Mouse (Mus musculus) lung, embryonic 14.5 days (tissue): Measurements from ENCODE around the gene H1f0. TPM values are rescaled to one million over a fixed set of nuclear protein-coding genes. Genes with fewer than 3 reads are reported as not detected.

Source experiments
- ATAC-seq: fragments of 200-750 bp; cut with Nextera tagmentation; 2 replicates; pipeline ENCODE4 v1.8.0; 2017; ENCODE audit warnings: mild to moderate bottlenecking, moderate TSS enrichment, moderate library complexity; ENCODE audit not compliant: insufficient read depth
- DNase-seq: peaks from one replicate; pipeline ENCODE4 v3.0.0-alpha.2; 2015
- H3K27ac ChIP-seq: fragments of 300-500 bp; sonication (generic); 2 replicates; pipeline ENCODE4 v1.5.1; 2014; ENCODE audit warnings: low read depth, mild to moderate bottlenecking, moderate library complexity
- H3K27me3 ChIP-seq: fragments of 300-500 bp; sonication (generic); 2 replicates; pipeline ENCODE4 v1.6.1; 2014; ENCODE audit warnings: low read length, control low read depth; ENCODE audit not compliant: insufficient read depth
- H3K36me3 ChIP-seq: fragments of 300-500 bp; sonication (generic); 2 replicates; pipeline ENCODE4 v1.6.1; 2014; ENCODE audit warnings: control low read depth; ENCODE audit not compliant: insufficient read depth
- H3K4me1 ChIP-seq: fragments of 300-500 bp; sonication (generic); 2 replicates; pipeline ENCODE4 v1.6.1; 2014; ENCODE audit warnings: antibody characterized with exemption, control low read depth; ENCODE audit not compliant: insufficient read depth
- H3K4me2 ChIP-seq: fragments of 300-500 bp; sonication (generic); 2 replicates; pipeline ENCODE4 v1.6.1; 2014; ENCODE audit warnings: mild to moderate bottlenecking
- H3K4me3 ChIP-seq: fragments of 300-500 bp; sonication (generic); 2 replicates; pipeline ENCODE4 v1.5.1; 2014; ENCODE audit warnings: low read depth, low read length
- H3K9ac ChIP-seq: fragments of 300-500 bp; sonication (generic); 2 replicates; pipeline ENCODE4 v1.6.1; 2014
- H3K9me3 ChIP-seq: fragments of 300-500 bp; sonication (generic); 2 replicates; pipeline ENCODE4 v1.6.1; 2016; ENCODE audit warnings: low read depth, low read length, control low read depth
- CTCF ChIP-seq: IDR thresholded peaks from 2 replicates; pipeline ENCODE4 v1.5.1; 2016; ENCODE audit warnings: antibody characterized with exemption, low read depth
- WGBS: fragments of 180-500 bp; shearing (Covaris S2); extraction: QIAGEN DNeasy Blood & Tissue Kit; methylation state at CpG from one replicate; pipeline ENCODE4 v1.1.7; 2014; 5-methylcytosine and 5-hydroxymethylcytosine counted together
- polyA plus RNA-seq: library from polyadenylated mRNA; unstranded; fragments of >200 nt; fragmentation: Nextera tagmentation; extraction: Ambion mirVana; gene quantifications from 2 replicates; pipeline ENCODE4 v1.2.1, GENCODE M21; 2014

H1f0 gene
- polyA plus RNA-seq, 1 experiment from 2014 or later = 201 TPM

- H3K4me1 ChIP-seq = no peaks in the 10 kb centered on the region
- no peak for DNase-seq
- no peak overlapping the region for H3K4me2 ChIP-seq
- no peaks in the 10 kb centered on the region for H3K9me3 ChIP-seq
- H3K36me3 ChIP-seq = peaks cover 76% of the 10 kb centered on the region
- no peak overlapping the region for H3K4me3 ChIP-seq
- no peak overlapping the region for H3K27ac ChIP-seq
- WGBS = 95% methylated on average over 4 of the region's 4 CpGs
- TF ChIP-seq CTCF = no peak
- H3K27me3 ChIP-seq = no peaks in the 10 kb centered on the region
- no peak overlapping the region for H3K9ac ChIP-seq
- ATAC-seq = no peak
These were observed 32.3 kb upstream of the H1f0 start for GRCm38 (mm10) chr15:78995916-78996315.

GRCm38 (mm10) chr15:78996663-78997062 is 31.6 kb upstream of the H1f0 start:
- Histone ChIP-seq H3K4me1 (no peaks in the 10 kb centered on the region), H3K36me3 (peaks cover 76% of the 10 kb centered on the region), H3K4me3 (no peak overlapping the region), H3K27ac (no peak overlapping the region), H3K27me3 (no peaks in the 10 kb centered on the region), H3K4me2 (no peak overlapping the region), H3K9me3 (no peaks in the 10 kb centered on the region), H3K9ac (no peak overlapping the region)
- DNase-seq (no peak), ATAC-seq (no peak)
- 85% methylated on average over 3 of the region's 3 CpGs for WGBS
- TF ChIP-seq CTCF = no peak

GRCm38 (mm10) chr15:78998348-78998747 is 29.9 kb upstream of the H1f0 start:
- ATAC-seq (no peak), DNase-seq (no peak)
- Histone ChIP-seq H3K4me2 (no peak overlapping the region), H3K9me3 (no peaks in the 10 kb centered on the region), H3K36me3 (peaks cover 76% of the 10 kb centered on the region), H3K27me3 (no peaks in the 10 kb centered on the region), H3K27ac (no peak overlapping the region), H3K9ac (no peak overlapping the region), H3K4me1 (no peaks in the 10 kb centered on the region), H3K4me3 (no peak overlapping the region)
- 58% methylated on average over 8 of the region's 8 CpGs for WGBS
- TF ChIP-seq CTCF = no peak

GRCm38 (mm10) chr15:78999586-78999985 is 28.7 kb upstream of the H1f0 start:
- H3K36me3 ChIP-seq = peaks cover 76% of the 10 kb centered on the region
- no peak overlapping the region for H3K9ac ChIP-seq
- H3K27me3 ChIP-seq = no peaks in the 10 kb centered on the region
- H3K4me1 ChIP-seq = no peaks in the 10 kb centered on the region
- no peak overlapping the region for H3K4me2 ChIP-seq
- TF ChIP-seq CTCF = no peak
- no peaks in the 10 kb centered on the region for H3K9me3 ChIP-seq
- H3K4me3 ChIP-seq = no peak overlapping the region
- no peak for DNase-seq
- 78% methylated on average over 11 of the region's 11 CpGs for WGBS
- H3K27ac ChIP-seq = no peak overlapping the region
- no peak for ATAC-seq

- 80% methylated on average over 7 of the region's 7 CpGs for WGBS
- Histone ChIP-seq H3K4me1 (no peaks in the 10 kb centered on the region), H3K9ac (no peak overlapping the region), H3K9me3 (no peaks in the 10 kb centered on the region), H3K27ac (no peak overlapping the region), H3K4me2 (no peak overlapping the region), H3K4me3 (no peak overlapping the region), H3K27me3 (no peaks in the 10 kb centered on the region), H3K36me3 (peaks cover 76% of the 10 kb centered on the region)
- DNase-seq (no peak), ATAC-seq (no peak)
- TF ChIP-seq CTCF = no peak
These were observed 27.9 kb upstream of the H1f0 start for GRCm38 (mm10) chr15:79000357-79000791.

- H3K4me2 ChIP-seq = no peak overlapping the region
These were observed 26.7 kb upstream of the H1f0 start for GRCm38 (mm10) chr15:79001559-79001958.

GRCm38 (mm10) chr15:79002036-79002435 is 26.2 kb upstream of the H1f0 start:
- no peak for ATAC-seq
- WGBS = 41% methylated on average over 19 of the region's 19 CpGs

More at GRCm38 (mm10) chr15:79001559-79001958, 26.7 kb upstream of the H1f0 start:
- H3K27me3 ChIP-seq = no peaks in the 10 kb centered on the region
- no peaks in the 10 kb centered on the region for H3K4me1 ChIP-seq
- no peak overlapping the region for H3K9ac ChIP-seq
- no peak for DNase-seq
- 86% methylated on average over 5 of the region's 5 CpGs for WGBS
- TF ChIP-seq CTCF = no peak
- H3K27ac ChIP-seq = no peak overlapping the region
- no peak overlapping the region for H3K4me3 ChIP-seq
- ATAC-seq = no peak
- H3K36me3 ChIP-seq = peaks cover 79% of the 10 kb centered on the region
- H3K9me3 ChIP-seq = no peaks in the 10 kb centered on the region

GRCm38 (mm10) chr15:79003079-79003478 is 25.2 kb upstream of the H1f0 start:
- no peaks in the 10 kb centered on the region for H3K27me3 ChIP-seq
- no peaks in the 10 kb centered on the region for H3K9me3 ChIP-seq
- no peak overlapping the region for H3K27ac ChIP-seq
- H3K4me3 ChIP-seq = no peak overlapping the region
- H3K4me1 ChIP-seq = no peaks in the 10 kb centered on the region
- H3K4me2 ChIP-seq = no peak overlapping the region
- no peak for ATAC-seq
- no peak for DNase-seq
- TF ChIP-seq CTCF = no peak
- WGBS = 80% methylated on average over 3 of the region's 3 CpGs
- H3K9ac ChIP-seq = no peak overlapping the region
- H3K36me3 ChIP-seq = peaks cover 83% of the 10 kb centered on the region

More at GRCm38 (mm10) chr15:79002036-79002435, 26.2 kb upstream of the H1f0 start:
- Histone ChIP-seq H3K4me2 (no peak overlapping the region), H3K9me3 (no peaks in the 10 kb centered on the region), H3K4me3 (no peak overlapping the region), H3K27me3 (no peaks in the 10 kb centered on the region), H3K4me1 (no peaks in the 10 kb centered on the region), H3K36me3 (peaks cover 80% of the 10 kb centered on the region), H3K27ac (no peak overlapping the region), H3K9ac (no peak overlapping the region)
- no peak for DNase-seq
- no peak for TF ChIP-seq CTCF
